Comparison of ENCODE assay signal across 10 mouse cellular contexts in genomic region chr4:54757715-54758500, GRCm38 (mm10).
DNase-seq lines count a peak whose midpoint lies in the region; ATAC-seq and TF ChIP-seq lines count a peak whose summit lies in the region.
"Had no signal": no experiment of that assay in that cellular context is flagged by ENCODE, and none has a peak within 500 bp of the region (broad histone marks: within the 10 kb centered on the region; RNA-seq: fewer than 3 reads in every experiment).

No protein-coding gene starts in this region.

- no peak overlapping the region for H3K27ac ChIP-seq in lung, postnatal 0 days (ENCODE audit: low read length)

- H3K36me3 ChIP-seq in lung, postnatal 0 days (ENCODE audit: insufficient read depth, low read length), result no peaks in the 10 kb centered on the region

- 21% methylated on average over 19 of the region's 19 CpGs for WGBS in lung, postnatal 0 days

- H3K9ac ChIP-seq in lung, postnatal 0 days (replicated peaks; ENCODE audit: low read depth), result no peak overlapping the region

- peak overlapping the region; percentile 50 for H3K4me2 ChIP-seq in lung, postnatal 0 days (replicated peaks; ENCODE audit: low read depth, low read length)

- intact Hi-C loops in heart, postnatal 36 days (cut with DNase I), result no loop called here

- H3K9me3 ChIP-seq in lung, postnatal 0 days (ENCODE audit: low read length), result no peaks in the 10 kb centered on the region

- H3K27me3 ChIP-seq in lung, postnatal 0 days (replicated peaks; ENCODE audit: insufficient read depth, low read length), result no peaks in the 10 kb centered on the region
- H3K27me3 ChIP-seq: megakaryocyte, embryonic 14.5 days; Patski had no signal

- peak; percentile 6 for DNase-seq in ES-CJ7 (ENCODE audit: low read depth, low spot score)
- peak; percentile 76 to 77 for DNase-seq in cerebellum, adult 18-20 months
- peak; percentile 14 to 42 for DNase-seq in frontal cortex, postnatal 10 days (ENCODE audit: low spot score in 2 of 2)
- peak; percentile 35 to 57 for DNase-seq in heart, postnatal 36 days
- peak; percentile 16 to 73 for DNase-seq in layer of hippocampus, adult 18-20 months (ENCODE audit: low spot score in 2 of 2)
- DNase-seq in lung, postnatal 0 days (ENCODE audit: low spot score), result peak; percentile 62
- DNase-seq in retina, postnatal 1 day, result peak; percentile 74
- DNase-seq in urinary bladder, adult 2 months (ENCODE audit: low spot score), result no peak

- ATAC-seq in lung, postnatal 0 days, result peak; percentile 83
- ATAC-seq: Patski had no signal

- no peaks in the 10 kb centered on the region for H3K4me1 ChIP-seq in lung, postnatal 0 days (ENCODE audit: insufficient read depth, low read depth, low read length)
- H3K4me1 ChIP-seq: megakaryocyte, embryonic 14.5 days had no signal

- TF ChIP-seq EP300 in lung, postnatal 0 days (IDR thresholded peaks at IDR 0.05), result no peak

- TF ChIP-seq CTCF in lung, postnatal 0 days (IDR thresholded peaks at IDR 0.05), result no peak

- peak overlapping the region; percentile 10; the same call in 1 of the 2 replicates for H3K4me3 ChIP-seq in lung, postnatal 0 days (ENCODE audit: low read depth, low read length)
- H3K4me3 ChIP-seq: megakaryocyte, embryonic 14.5 days had no signal
